Mouse (Mus musculus) erythroblast, embryonic 14.5 days (primary cell): ENCODE results near the gene Prf1. TPM values are rescaled to one million over a fixed set of nuclear protein-coding genes. Genes with fewer than 3 reads are reported as not detected.

Experiments used
- H3K27me3 ChIP-seq: 2 replicates; pipeline ENCODE4 v1.6.1; 2012; ENCODE audit warnings: inconsistent platforms; ENCODE audit not compliant: control insufficient read depth
- H3K36me3 ChIP-seq: 2 replicates; pipeline ENCODE4 v1.6.1; 2012; ENCODE audit warnings: mild to moderate bottlenecking, inconsistent platforms; ENCODE audit not compliant: control insufficient read depth
- H3K4me1 ChIP-seq: 2 replicates; pipeline ENCODE4 v1.6.1; 2012; ENCODE audit warnings: inconsistent platforms; ENCODE audit not compliant: control insufficient read depth
- H3K4me3 ChIP-seq: replicated peaks from 2 replicates; pipeline ENCODE3; 2012; ENCODE audit warnings: moderate library complexity, mild to moderate bottlenecking, inconsistent platforms
- H3K9me3 ChIP-seq: 2 replicates; pipeline ENCODE4 v1.6.1; 2012; ENCODE audit warnings: low read length, inconsistent platforms, mixed read lengths; ENCODE audit not compliant: control insufficient read depth
- GATA1 ChIP-seq: IDR thresholded peaks from 2 replicates; pipeline ENCODE4 v1.6.1; 2012; ENCODE audit warnings: low read length, inconsistent platforms, mixed read lengths
- TAL1 ChIP-seq: IDR thresholded peaks from 3 replicates; pipeline ENCODE4 v1.6.1; 2012; ENCODE audit warnings: low read length, inconsistent platforms, mixed read lengths
- polyA plus RNA-seq: library from polyadenylated mRNA; stranded (reverse); fragments of >175 nt; gene quantifications from 2 replicates; pipeline ENCODE4 v1.2.3, GENCODE M21; 2012

The Prf1 gene
- polyA plus RNA-seq, 1 experiment, result not detected

GRCm38 (mm10) chr10:61341557-61341956, 43.9 kb downstream of the Prf1 start:
- Histone ChIP-seq H3K27me3 (no peaks in the 10 kb centered on the region), H3K36me3 (peaks cover 4% of the 10 kb centered on the region; the same call in 1 of the 2 replicates), H3K4me3 (no peak overlapping the region), H3K9me3 (no peaks in the 10 kb centered on the region), H3K4me1 (no peaks in the 10 kb centered on the region)
- TF ChIP-seq TAL1, result no peak
- no peak for TF ChIP-seq GATA1

- Histone ChIP-seq H3K4me1 (no peaks in the 10 kb centered on the region), H3K4me3 (no peak overlapping the region), H3K27me3 (no peaks in the 10 kb centered on the region), H3K9me3 (no peaks in the 10 kb centered on the region), H3K36me3 (peaks cover 4% of the 10 kb centered on the region; the same call in 1 of the 2 replicates)
- no peak for TF ChIP-seq GATA1
- TF ChIP-seq TAL1, result no peak
Measured at GRCm38 (mm10) chr10:61342750-61343149, 45.1 kb downstream of the Prf1 start.

- Histone ChIP-seq H3K4me1 (no peaks in the 10 kb centered on the region), H3K36me3 (peaks cover 6% of the 10 kb centered on the region; the same call in 1 of the 2 replicates), H3K9me3 (no peaks in the 10 kb centered on the region), H3K4me3 (no peak overlapping the region), H3K27me3 (no peaks in the 10 kb centered on the region)
- no peak for TF ChIP-seq GATA1
- TF ChIP-seq TAL1, result no peak
Measured at GRCm38 (mm10) chr10:61343950-61344349, 46.3 kb downstream of the Prf1 start.

- no peaks in the 10 kb centered on the region for H3K27me3 ChIP-seq
Measured at GRCm38 (mm10) chr10:61345179-61345578, 47.5 kb downstream of the Prf1 start.

GRCm38 (mm10) chr10:61346374-61346773, 48.7 kb downstream of the Prf1 start:
- peaks cover 8% of the 10 kb centered on the region; the same call in 1 of the 2 replicates for H3K9me3 ChIP-seq

More at GRCm38 (mm10) chr10:61345179-61345578, 47.5 kb downstream of the Prf1 start:
- no peaks in the 10 kb centered on the region for H3K4me1 ChIP-seq
- peaks cover 8% of the 10 kb centered on the region; the same call in 1 of the 2 replicates for H3K9me3 ChIP-seq
- H3K36me3 ChIP-seq, result peaks cover 16% of the 10 kb centered on the region; the same call in 1 of the 2 replicates
- TF ChIP-seq TAL1 (no peak), GATA1 (no peak)
- no peak overlapping the region for H3K4me3 ChIP-seq

GRCm38 (mm10) chr10:61351216-61351615, 53.6 kb downstream of the Prf1 start:
- H3K36me3 ChIP-seq, result peaks cover 13% of the 10 kb centered on the region; the same call in 1 of the 2 replicates
- H3K27me3 ChIP-seq, result no peaks in the 10 kb centered on the region
- peaks cover 8% of the 10 kb centered on the region; the same call in 1 of the 2 replicates for H3K9me3 ChIP-seq
- no peaks in the 10 kb centered on the region for H3K4me1 ChIP-seq
- H3K4me3 ChIP-seq, result no peak overlapping the region
- TF ChIP-seq GATA1, result no peak
- no peak for TF ChIP-seq TAL1

More at GRCm38 (mm10) chr10:61346374-61346773, 48.7 kb downstream of the Prf1 start:
- TF ChIP-seq GATA1 (no peak), TAL1 (no peak)
- Histone ChIP-seq H3K36me3 (peaks cover 17% of the 10 kb centered on the region; the same call in 1 of the 2 replicates), H3K27me3 (no peaks in the 10 kb centered on the region), H3K4me3 (no peak overlapping the region), H3K4me1 (no peaks in the 10 kb centered on the region)

Other genes starting within 250 kb of the Prf1 start
- 0.41 and 0.45 TPM in 2 replicates for gene Pcbd1, start 208.5 kb upstream of the Prf1 start, polyA plus RNA-seq
- 0.09 and 0.60 TPM in 2 replicates for gene Sgpl1, start 150.1 kb upstream of the Prf1 start, polyA plus RNA-seq
- not detected in 2 replicates for gene Tbata, start 125.9 kb upstream of the Prf1 start, polyA plus RNA-seq
- not detected in 2 replicates for gene Adamts14, start 24.4 kb upstream of the Prf1 start, polyA plus RNA-seq
- 0.04 and 0.06 TPM in 2 replicates for gene Pald1, start 85.7 kb downstream of the Prf1 start, polyA plus RNA-seq
- 0.03 TPM in 1 of 2 replicates, not detected in the other for gene Nodal, start 120.1 kb downstream of the Prf1 start, polyA plus RNA-seq
- 6.2 and 6.5 TPM in 2 replicates for gene Eif4ebp2, start 154.8 kb downstream of the Prf1 start, polyA plus RNA-seq
- 2.4 and 2.9 TPM in 2 replicates for gene Lrrc20, start 178.0 kb downstream of the Prf1 start, polyA plus RNA-seq